Mouse (Mus musculus) kidney, postnatal 36 days (tissue): ENCODE measurements around the gene Chchd6.

Experiments used
- DNase-seq, 2 experiments: peaks; one replicate each; pipeline ENCODE4 v3.0.0; 2021 to 2022; ENCODE audit warnings: mixed read lengths in 2 of 2

Chchd6 gene

GRCm38 (mm10) chr6:89584634-89585409 lies 10.6 kb downstream of the Chchd6 start:
- DNase-seq, result no peak

GRCm38 (mm10) chr6:89583170-89583569 lies 12.3 kb downstream of the Chchd6 start:
- no peak for DNase-seq

- no peak for DNase-seq
Measured at GRCm38 (mm10) chr6:89574641-89575040, 20.8 kb downstream of the Chchd6 start.

- DNase-seq, result no peak
Measured at GRCm38 (mm10) chr6:89573768-89574167, 21.7 kb downstream of the Chchd6 start.

- no peak for DNase-seq
Measured at GRCm38 (mm10) chr6:89572921-89573636, 22.4 kb downstream of the Chchd6 start.

GRCm38 (mm10) chr6:89569370-89569769 lies 26.1 kb downstream of the Chchd6 start:
- no peak for DNase-seq

GRCm38 (mm10) chr6:89566740-89567139 lies 28.7 kb downstream of the Chchd6 start:
- no peak for DNase-seq

GRCm38 (mm10) chr6:89563381-89563780 lies 32.1 kb downstream of the Chchd6 start:
- DNase-seq, result no peak

- no peak for DNase-seq
Measured at GRCm38 (mm10) chr6:89560826-89561225, 34.6 kb downstream of the Chchd6 start.

- DNase-seq, result no peak
Measured at GRCm38 (mm10) chr6:89557654-89558053, 37.8 kb downstream of the Chchd6 start.

GRCm38 (mm10) chr6:89556566-89556965 lies 38.9 kb downstream of the Chchd6 start:
- DNase-seq, result no peak

GRCm38 (mm10) chr6:89555971-89556370 lies 39.5 kb downstream of the Chchd6 start:
- no peak for DNase-seq

GRCm38 (mm10) chr6:89554029-89554428 lies 41.4 kb downstream of the Chchd6 start:
- no peak for DNase-seq

GRCm38 (mm10) chr6:89553012-89553704 lies 42.3 kb downstream of the Chchd6 start:
- DNase-seq, result peak; percentile 65 to 90

GRCm38 (mm10) chr6:89552321-89553011 lies 43.0 kb downstream of the Chchd6 start:
- DNase-seq, result no peak

- no peak for DNase-seq
Measured at GRCm38 (mm10) chr6:89549157-89549556, 46.3 kb downstream of the Chchd6 start.

GRCm38 (mm10) chr6:89547951-89548350 lies 47.5 kb downstream of the Chchd6 start:
- DNase-seq, result no peak

- DNase-seq, result no peak
Measured at GRCm38 (mm10) chr6:89538102-89538751, 57.2 kb downstream of the Chchd6 start.

- no peak for DNase-seq
Measured at GRCm38 (mm10) chr6:89535626-89536225, 59.7 kb downstream of the Chchd6 start.

GRCm38 (mm10) chr6:89524766-89525165 lies 70.7 kb downstream of the Chchd6 start:
- no peak for DNase-seq

- DNase-seq, result no peak
Measured at GRCm38 (mm10) chr6:89510154-89510553, 85.3 kb downstream of the Chchd6 start.

- DNase-seq, result no peak
Measured at GRCm38 (mm10) chr6:89508725-89509124, 86.7 kb downstream of the Chchd6 start.
